Mouse (Mus musculus): ENCODE results near the gene Clec2d.

DNA sequence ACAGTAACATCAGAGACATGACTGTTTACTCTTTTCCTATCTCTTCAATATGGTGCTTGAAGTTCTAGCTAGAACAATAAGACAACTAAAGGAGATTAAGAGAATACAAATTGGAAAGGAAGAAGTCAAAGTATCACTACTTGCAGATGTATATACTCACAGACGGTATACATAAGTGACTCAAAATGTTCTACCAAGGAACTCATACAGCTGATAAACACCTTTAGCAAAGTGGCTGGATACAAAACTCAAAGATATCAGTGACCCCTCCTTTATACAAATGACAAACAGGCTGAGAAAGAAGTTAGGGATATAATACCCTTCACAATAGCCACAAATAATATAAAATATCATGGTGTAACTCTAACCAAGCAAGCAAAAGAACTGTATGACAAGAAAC lies 40.6 kb downstream of the Clec2d start:
- TF ChIP-seq CTCF (IDR thresholded peaks at IDR 0.05; ENCODE audit: borderline replicate concordance, insufficient read depth, low read depth, low read length) (no peak), POLR2A (IDR thresholded peaks at IDR 0.05; ENCODE audit: borderline replicate concordance, insufficient read depth, low read length) (no peak)

All from cerebellum, adult 2 months (tissue).